Mouse (Mus musculus) heart, embryonic 16.5 days (tissue): ENCODE measurements around the gene Itgb3bp. TPM values are rescaled to one million over a fixed set of nuclear protein-coding genes. Genes with fewer than 3 reads are reported as not detected.

ENCODE experiments used
- ATAC-seq: fragments of 200-750 bp; cut with Nextera tagmentation; replicated peaks from 2 replicates; pipeline ENCODE4 v1.8.0; 2017; ENCODE audit warnings: moderate number of reproducible peaks; ENCODE audit not compliant: insufficient read depth, low FRiP score; ENCODE audit errors: extremely low read depth
- H3K27ac ChIP-seq: fragments of 300-500 bp; sonication (generic); 2 replicates; pipeline ENCODE4 v1.5.1; 2014; ENCODE audit warnings: mild to moderate bottlenecking, low read length, control low read depth, moderate library complexity
- H3K27me3 ChIP-seq: fragments of 300-500 bp; sonication (generic); 2 replicates; pipeline ENCODE4 v1.6.1; 2014; ENCODE audit warnings: low read length, mixed read lengths; ENCODE audit not compliant: control insufficient read depth, insufficient read depth
- H3K36me3 ChIP-seq: fragments of 300-500 bp; sonication (generic); 2 replicates; pipeline ENCODE4 v1.6.1; 2014; ENCODE audit not compliant: control insufficient read depth, insufficient read depth
- H3K4me1 ChIP-seq: fragments of 300-500 bp; sonication (generic); 2 replicates; pipeline ENCODE4 v1.6.1; 2014; ENCODE audit warnings: low read length, mixed read lengths; ENCODE audit not compliant: control insufficient read depth, insufficient read depth
- H3K4me2 ChIP-seq: fragments of 300-500 bp; sonication (generic); 2 replicates; pipeline ENCODE4 v1.6.1; 2014; ENCODE audit warnings: low read depth, mild to moderate bottlenecking, control low read depth, low read length
- H3K4me3 ChIP-seq: fragments of 300-500 bp; sonication (generic); 2 replicates; pipeline ENCODE4 v1.5.1; 2014; ENCODE audit warnings: mild to moderate bottlenecking, control low read depth, low read length
- H3K9ac ChIP-seq: fragments of 300-500 bp; sonication (generic); 2 replicates; pipeline ENCODE4 v1.6.1; 2014; ENCODE audit warnings: low read length, control low read depth
- H3K9me3 ChIP-seq: fragments of 300-500 bp; sonication (generic); replicated peaks from 2 replicates; pipeline ENCODE4 v1.6.1; 2016; ENCODE audit warnings: low read length; ENCODE audit not compliant: control insufficient read depth
- WGBS: fragments of 180-500 bp; shearing (Covaris S2); extraction: QIAGEN DNeasy Blood & Tissue Kit; methylation state at CpG from one replicate; pipeline ENCODE4 v1.1.7; 2014; 5-methylcytosine and 5-hydroxymethylcytosine counted together
- polyA plus RNA-seq: library from polyadenylated mRNA; unstranded; fragments of >200 nt; fragmentation: Nextera tagmentation; extraction: Ambion mirVana; gene quantifications from 2 replicates; pipeline ENCODE4 v1.2.1, GENCODE M21; 2015

The Itgb3bp gene
- polyA plus RNA-seq, 1 experiment from 2014 or later: 31.9 TPM

GRCm38 (mm10) chr4:99958084-99958815 lies 28.6 kb upstream of the Itgb3bp start:
- Histone ChIP-seq H3K27me3 (no peaks in the 10 kb centered on the region), H3K9me3 (no peaks in the 10 kb centered on the region), H3K9ac (no peak overlapping the region), H3K36me3 (peaks cover 4% of the 10 kb centered on the region), H3K4me3 (no peak overlapping the region), H3K27ac (no peak overlapping the region), H3K4me2 (no peak overlapping the region), H3K4me1 (peaks cover 11% of the 10 kb centered on the region)
- no peak for ATAC-seq
- WGBS: 53% methylated on average over 7 of the region's 7 CpGs

- Histone ChIP-seq H3K27me3 (no peaks in the 10 kb centered on the region), H3K4me3 (no peak overlapping the region), H3K4me2 (no peak overlapping the region), H3K9me3 (no peaks in the 10 kb centered on the region), H3K4me1 (peaks cover 11% of the 10 kb centered on the region), H3K9ac (no peak overlapping the region), H3K27ac (no peak overlapping the region), H3K36me3 (peaks cover 4% of the 10 kb centered on the region)
- no peak for ATAC-seq
- 87% methylated on average over 4 of the region's 4 CpGs for WGBS
These were observed 27.6 kb upstream of the Itgb3bp start for GRCm38 (mm10) chr4:99957186-99957585.

DNA sequence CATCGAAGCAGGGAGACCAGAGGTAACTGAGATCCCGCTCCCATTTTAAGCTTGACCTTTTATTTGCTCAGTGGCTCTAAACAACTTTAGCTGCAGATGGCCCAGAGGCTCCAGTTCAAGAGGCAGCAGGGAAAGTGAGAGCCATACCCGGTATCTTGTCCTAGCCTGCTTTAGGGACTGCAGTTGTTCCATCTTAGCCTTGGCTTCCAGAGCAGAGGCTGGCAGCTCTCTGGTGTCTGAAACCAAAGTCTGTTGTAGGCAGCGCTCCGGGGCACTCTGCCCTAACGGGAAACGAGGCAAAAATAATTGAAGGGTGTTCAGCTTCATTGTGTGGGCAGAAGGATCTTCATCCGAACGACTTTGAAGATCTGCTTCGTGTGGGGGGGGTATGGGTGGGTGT lies 25.8 kb upstream of the Itgb3bp start:
- H3K9me3 ChIP-seq: no peaks in the 10 kb centered on the region
- peaks cover 11% of the 10 kb centered on the region for H3K4me1 ChIP-seq
- no peak for ATAC-seq
- H3K27me3 ChIP-seq: no peaks in the 10 kb centered on the region
- no peak overlapping the region for H3K9ac ChIP-seq
- no peak overlapping the region for H3K27ac ChIP-seq
- no peak overlapping the region for H3K4me3 ChIP-seq
- WGBS: 87% methylated on average over 10 of the region's 10 CpGs
- peaks cover 6% of the 10 kb centered on the region for H3K36me3 ChIP-seq
- no peak overlapping the region for H3K4me2 ChIP-seq

DNA sequence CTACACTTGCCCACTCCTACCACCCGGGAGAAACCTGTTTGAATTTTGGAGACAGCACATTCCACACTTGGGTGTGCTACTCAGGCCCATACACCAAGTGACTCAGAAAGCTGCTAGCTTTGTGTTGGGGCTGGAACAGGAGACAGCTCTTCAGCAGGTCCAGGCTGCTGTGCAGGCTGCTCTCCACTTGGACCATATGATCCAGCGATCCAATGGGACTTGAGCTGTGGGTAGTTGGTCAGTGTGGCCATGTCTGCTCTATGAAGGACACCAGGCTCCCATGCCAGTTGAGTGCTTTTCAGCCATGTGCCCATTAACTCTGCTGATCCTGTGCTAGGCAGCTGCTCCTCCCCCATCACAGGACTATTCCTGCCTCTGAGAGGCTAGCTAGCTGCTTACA lies 24.3 kb upstream of the Itgb3bp start:
- Histone ChIP-seq H3K36me3 (peaks cover 6% of the 10 kb centered on the region), H3K27me3 (no peaks in the 10 kb centered on the region), H3K9ac (no peak overlapping the region), H3K27ac (no peak overlapping the region), H3K4me1 (peaks cover 6% of the 10 kb centered on the region), H3K4me2 (no peak overlapping the region), H3K9me3 (no peaks in the 10 kb centered on the region), H3K4me3 (no peak overlapping the region)
- 79% methylated on average over 2 of the region's 2 CpGs for WGBS
- no peak for ATAC-seq

- Histone ChIP-seq H3K4me1 (peaks cover 9% of the 10 kb centered on the region), H3K9me3 (no peaks in the 10 kb centered on the region), H3K27me3 (no peaks in the 10 kb centered on the region), H3K4me3 (no peak overlapping the region), H3K9ac (no peak overlapping the region), H3K36me3 (peaks cover 8% of the 10 kb centered on the region), H3K27ac (no peak overlapping the region), H3K4me2 (no peak overlapping the region)
- ATAC-seq: no peak
- WGBS: 96% methylated on average over 1 of the region's 1 CpGs
These were observed 18.3 kb upstream of the Itgb3bp start for GRCm38 (mm10) chr4:99947896-99948295.

DNA sequence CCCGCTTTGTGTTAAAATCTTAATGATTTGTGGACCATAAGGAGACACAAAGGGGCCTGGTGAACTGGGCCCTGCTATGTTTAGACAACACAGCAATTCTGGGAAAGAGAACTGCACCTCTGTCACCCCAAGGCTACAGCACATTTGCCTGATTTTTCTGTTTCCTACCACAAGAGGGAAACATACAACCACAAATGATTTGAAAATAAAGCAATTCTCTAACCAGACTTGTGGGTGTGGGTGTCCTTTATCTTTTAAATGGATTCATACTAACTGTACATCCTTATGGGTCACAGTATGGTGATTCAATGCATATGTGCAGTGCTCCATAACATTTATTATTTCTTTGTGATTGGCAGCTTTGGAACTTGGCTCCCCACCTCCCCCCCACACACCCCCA lies 17.6 kb upstream of the Itgb3bp start:
- H3K36me3 ChIP-seq: peaks cover 8% of the 10 kb centered on the region
- no peak overlapping the region for H3K4me2 ChIP-seq
- H3K9ac ChIP-seq: no peak overlapping the region
- no peak overlapping the region; the same call in 1 of the 2 replicates for H3K27ac ChIP-seq
- H3K4me3 ChIP-seq: no peak overlapping the region
- ATAC-seq: no peak
- no peaks in the 10 kb centered on the region for H3K9me3 ChIP-seq
- no peaks in the 10 kb centered on the region for H3K27me3 ChIP-seq
- peaks cover 12% of the 10 kb centered on the region for H3K4me1 ChIP-seq
- WGBS: 87% methylated on average over 1 of the region's 1 CpGs

- H3K4me1 ChIP-seq: peaks cover 17% of the 10 kb centered on the region
- peaks cover 3% of the 10 kb centered on the region; the same call in 1 of the 2 replicates for H3K36me3 ChIP-seq
- WGBS: 93% methylated on average over 2 of the region's 2 CpGs
- no peak overlapping the region for H3K4me3 ChIP-seq
- H3K27me3 ChIP-seq: no peaks in the 10 kb centered on the region
- H3K4me2 ChIP-seq: no peak overlapping the region
- no peak overlapping the region for H3K9ac ChIP-seq
- no peak overlapping the region for H3K27ac ChIP-seq
- ATAC-seq: no peak
- no peaks in the 10 kb centered on the region for H3K9me3 ChIP-seq
These were observed 16.9 kb upstream of the Itgb3bp start for GRCm38 (mm10) chr4:99946516-99946915.

GRCm38 (mm10) chr4:99945011-99945410 lies 15.4 kb upstream of the Itgb3bp start:
- no peak overlapping the region for H3K4me3 ChIP-seq
- H3K9ac ChIP-seq: no peak overlapping the region
- no peak overlapping the region for H3K4me2 ChIP-seq
- no peaks in the 10 kb centered on the region for H3K9me3 ChIP-seq
- ATAC-seq: no peak
- peaks cover 30% of the 10 kb centered on the region for H3K4me1 ChIP-seq
- H3K36me3 ChIP-seq: 0 out of 2 replicates have a peak, but pooled peaks cover 2% of the 10 kb centered on the region
- WGBS: 81% methylated on average over 7 of the region's 7 CpGs
- no peaks in the 10 kb centered on the region for H3K27me3 ChIP-seq
- H3K27ac ChIP-seq: no peak overlapping the region

- Histone ChIP-seq H3K4me2 (no peak overlapping the region), H3K4me3 (no peak overlapping the region), H3K27me3 (no peaks in the 10 kb centered on the region), H3K36me3 (0 out of 2 replicates have a peak, but pooled peaks cover 2% of the 10 kb centered on the region), H3K4me1 (peaks cover 34% of the 10 kb centered on the region), H3K9me3 (no peaks in the 10 kb centered on the region), H3K27ac (no peak overlapping the region), H3K9ac (no peak overlapping the region)
- 53% methylated on average over 2 of the region's 2 CpGs for WGBS
- ATAC-seq: no peak; the same call in 1 of the 2 replicates
These were observed 15.0 kb upstream of the Itgb3bp start for GRCm38 (mm10) chr4:99944606-99945005.
